Mouse (Mus musculus): ENCODE data around the gene Cadm2.

The Cadm2 gene

DNA sequence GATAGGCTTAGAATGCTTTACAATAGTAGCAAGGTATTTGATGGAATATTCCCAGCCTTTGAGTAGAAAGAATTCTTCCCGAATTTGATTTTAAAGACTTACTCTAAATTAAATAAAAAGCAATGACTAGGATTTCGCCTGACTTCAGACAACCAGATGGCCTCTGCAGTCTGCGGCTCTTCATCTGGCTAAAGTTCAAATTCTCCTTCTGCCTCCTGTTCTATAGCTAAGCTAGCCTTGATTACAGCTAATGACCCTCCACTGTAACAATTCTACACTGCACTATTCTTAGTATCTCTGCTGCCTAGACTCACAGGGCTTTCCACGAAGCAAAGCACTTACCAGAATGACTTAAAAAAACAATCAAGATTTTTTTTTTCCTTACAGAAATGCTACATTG lies 495.9 kb downstream of the Cadm2 start:
- no peak for DNase-seq (ENCODE audit: low spot score)

DNA sequence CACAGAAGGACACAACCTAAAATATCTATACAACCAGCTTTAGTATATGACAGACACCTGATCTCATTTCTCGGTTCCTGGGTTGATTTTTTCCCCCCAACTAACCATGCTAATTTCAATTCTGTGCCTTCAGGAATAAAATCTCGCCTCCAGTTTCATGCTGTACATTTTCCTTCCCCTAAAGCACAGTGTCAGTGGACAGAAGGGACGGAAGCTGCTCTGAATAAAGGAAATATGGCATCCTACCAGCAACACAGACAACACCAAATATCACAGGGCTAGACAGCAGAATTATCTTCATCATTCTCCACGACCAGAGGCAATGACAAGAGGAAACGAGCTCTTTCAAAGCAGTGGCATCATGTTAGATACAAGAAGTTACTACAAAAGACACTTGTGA lies 498.2 kb downstream of the Cadm2 start:
- DNase-seq (ENCODE audit: low spot score) = no peak

DNA sequence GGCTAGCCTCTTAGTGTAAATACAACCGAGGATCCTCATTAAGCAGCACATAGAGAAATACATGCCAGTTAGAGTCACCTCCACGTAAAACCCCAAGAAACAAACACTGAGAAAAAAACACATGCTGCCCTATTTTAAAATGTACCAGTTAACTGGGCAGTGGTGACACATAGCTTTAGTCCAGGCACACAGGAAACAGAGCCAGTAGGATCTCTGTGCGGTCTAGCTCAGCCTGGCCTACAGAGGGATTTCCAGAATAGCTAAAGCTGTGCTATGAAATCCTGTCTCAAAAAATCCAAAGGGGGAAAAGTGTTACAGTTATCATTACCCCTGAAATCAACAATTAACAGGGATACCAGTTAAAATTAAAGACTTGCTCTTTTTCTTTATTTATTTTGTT lies 498.9 kb downstream of the Cadm2 start:
- no peak for DNase-seq (ENCODE audit: low spot score)

DNA sequence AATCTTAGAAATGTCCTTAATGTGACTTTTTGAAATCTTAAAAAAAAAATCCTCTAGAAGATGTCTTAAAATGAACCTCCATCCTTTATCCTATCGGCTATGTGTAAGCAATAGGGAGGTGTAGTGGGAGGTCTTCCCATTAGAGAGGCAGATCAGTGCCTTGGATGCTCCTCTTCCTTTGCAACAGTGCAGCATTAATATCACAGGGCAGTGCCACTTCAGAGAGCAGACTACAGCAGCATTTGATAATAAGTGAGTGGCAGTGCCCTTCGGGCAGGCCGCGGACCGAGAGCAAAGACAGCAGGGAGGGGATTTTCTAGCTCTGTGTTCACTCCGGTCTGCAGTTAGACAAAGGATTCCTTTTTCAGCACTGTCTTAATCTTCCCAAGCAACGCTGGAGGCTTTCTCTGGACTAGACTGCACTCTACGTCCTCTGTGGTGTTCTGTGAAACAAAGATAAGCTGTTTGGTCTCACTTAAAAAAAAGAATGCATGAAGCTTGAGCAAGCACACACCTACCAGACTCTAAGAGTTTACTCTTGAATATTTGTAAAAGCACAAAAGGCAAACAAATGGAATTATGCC lies 514.1 kb downstream of the Cadm2 start:
- DNase-seq (ENCODE audit: low spot score) = no peak

DNA sequence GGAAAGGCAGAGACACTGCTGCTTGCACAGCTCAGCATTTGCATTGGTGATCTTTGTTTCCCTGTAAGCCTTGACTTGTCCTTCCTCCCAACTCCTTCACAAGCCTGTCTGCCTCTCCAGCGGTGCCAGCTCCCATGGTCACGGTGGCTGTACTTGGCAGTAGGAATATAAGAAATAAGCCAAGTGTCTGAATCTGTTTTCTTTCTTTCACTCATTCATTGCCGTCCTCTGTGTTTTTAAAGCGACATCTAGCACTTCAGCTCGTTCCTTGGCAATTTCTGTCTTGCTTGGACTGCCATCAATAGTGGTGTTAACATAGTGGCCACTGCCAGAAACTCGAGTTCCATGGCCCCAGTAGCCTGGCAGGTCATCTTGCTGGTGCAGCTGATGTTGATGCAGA lies 524.0 kb downstream of the Cadm2 start:
- no peak for DNase-seq (ENCODE audit: low spot score)

DNA sequence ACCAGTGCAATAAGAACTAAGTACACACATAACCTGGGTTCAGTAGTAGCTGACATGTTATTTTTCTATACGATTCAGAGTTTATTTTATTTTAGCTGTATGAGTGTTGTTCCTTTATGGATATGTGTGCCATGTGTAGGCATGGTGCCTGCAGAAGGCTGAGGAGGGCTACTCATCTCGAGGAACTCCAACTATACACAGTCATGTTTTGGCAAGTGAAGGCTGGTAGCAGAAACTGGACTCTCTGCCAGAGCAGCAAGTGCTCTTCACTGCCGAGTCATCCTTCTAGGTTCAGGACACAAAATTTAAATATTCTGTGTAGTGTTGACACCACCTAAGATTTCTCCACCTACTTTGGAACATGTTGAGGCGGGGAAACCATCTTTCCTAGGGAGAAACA lies 524.8 kb downstream of the Cadm2 start:
- no peak for DNase-seq (ENCODE audit: low spot score)

DNA sequence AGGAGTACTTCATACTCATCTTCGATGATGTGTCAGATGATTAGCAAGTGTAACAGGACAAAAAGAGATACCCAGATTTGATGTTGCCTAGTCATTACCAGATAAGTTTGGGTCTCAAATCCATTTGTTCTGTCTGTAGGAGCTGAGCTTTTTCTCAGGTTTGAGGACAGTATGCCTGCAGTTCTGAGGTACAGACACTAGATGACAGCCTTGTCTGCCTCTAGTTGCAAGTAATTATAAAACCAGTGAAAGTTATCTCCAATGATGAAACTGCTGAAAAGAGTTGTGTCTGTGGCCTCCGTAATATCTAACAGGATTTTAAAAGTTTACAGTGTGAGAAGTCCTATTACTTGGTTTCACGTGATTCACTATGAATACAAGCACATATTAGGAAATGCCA lies 531.0 kb downstream of the Cadm2 start:
- DNase-seq (ENCODE audit: low spot score) = no peak

DNA sequence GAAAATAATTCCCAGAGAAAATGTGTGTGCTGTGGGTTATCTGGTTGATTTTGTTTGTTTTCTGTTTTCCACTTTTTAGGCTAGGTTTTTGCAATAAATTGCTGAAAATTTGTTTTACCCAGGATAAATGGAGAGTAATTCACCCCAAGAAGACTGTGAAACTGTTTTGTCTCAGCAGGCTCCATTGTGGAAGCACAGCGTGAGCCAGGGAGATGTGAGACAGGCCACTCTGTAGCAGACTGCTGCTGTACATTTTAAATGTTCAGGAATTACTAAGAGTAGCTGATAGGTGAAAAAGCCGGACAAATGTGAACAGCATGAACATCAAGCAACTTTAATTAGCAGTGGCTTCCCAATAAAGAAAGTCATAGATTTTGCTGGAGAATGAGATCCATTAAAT lies 541.4 kb downstream of the Cadm2 start:
- no peak for DNase-seq (ENCODE audit: low spot score)

DNA sequence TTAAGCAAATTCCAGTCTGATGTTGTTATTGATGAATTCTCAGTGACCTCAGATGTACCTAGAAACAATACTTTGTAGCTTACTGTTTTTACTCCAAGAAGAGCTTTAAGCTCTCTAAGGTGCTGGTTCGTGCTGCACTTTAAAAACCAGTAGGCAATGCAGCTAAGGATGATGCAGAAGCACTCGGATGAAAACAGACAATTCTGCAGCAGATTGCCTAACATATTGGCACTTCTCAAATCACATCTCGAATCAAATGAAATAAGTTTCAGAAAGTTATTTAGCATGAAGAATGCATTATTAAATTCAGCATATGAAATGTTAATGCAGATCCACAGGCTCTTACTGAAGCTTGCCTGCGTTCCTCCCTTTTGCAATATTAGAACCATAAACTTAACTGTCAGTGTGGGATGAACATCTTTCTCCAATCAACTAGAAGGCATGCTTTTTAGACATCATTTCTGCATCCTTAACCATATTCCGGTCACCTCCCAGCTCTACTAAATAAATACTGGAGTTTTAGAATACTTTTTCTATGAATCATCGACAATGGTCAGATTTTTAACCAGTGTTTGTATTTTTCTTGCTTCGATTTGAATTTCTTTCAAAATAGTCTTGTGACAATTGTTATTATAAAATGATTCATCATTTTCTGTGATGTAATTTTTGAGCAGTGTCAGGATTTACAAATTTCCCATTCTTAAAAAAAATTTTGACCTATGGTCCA lies 544.4 kb downstream of the Cadm2 start:
- DNase-seq (ENCODE audit: low spot score) = no peak

DNA sequence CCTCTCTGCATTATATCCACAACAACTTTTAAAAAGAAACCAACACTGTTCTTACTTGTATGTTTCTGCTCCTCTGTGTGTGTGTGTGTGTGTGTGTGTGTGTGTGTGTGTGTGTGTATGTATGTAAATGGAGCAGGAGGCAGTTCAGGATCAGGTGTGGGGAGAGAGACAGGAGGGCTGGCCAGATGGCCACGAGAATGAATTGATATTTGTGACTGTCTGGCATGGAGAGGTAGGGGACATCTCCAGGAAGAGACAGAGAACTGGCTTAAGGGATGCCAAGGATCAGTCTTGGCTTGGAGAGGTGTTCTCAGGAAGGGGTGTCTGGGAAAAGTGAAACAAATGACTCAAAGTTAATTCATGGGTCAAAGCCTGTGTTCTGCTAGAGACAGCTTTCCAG lies 552.2 kb downstream of the Cadm2 start:
- DNase-seq (ENCODE audit: low spot score) = no peak

DNA sequence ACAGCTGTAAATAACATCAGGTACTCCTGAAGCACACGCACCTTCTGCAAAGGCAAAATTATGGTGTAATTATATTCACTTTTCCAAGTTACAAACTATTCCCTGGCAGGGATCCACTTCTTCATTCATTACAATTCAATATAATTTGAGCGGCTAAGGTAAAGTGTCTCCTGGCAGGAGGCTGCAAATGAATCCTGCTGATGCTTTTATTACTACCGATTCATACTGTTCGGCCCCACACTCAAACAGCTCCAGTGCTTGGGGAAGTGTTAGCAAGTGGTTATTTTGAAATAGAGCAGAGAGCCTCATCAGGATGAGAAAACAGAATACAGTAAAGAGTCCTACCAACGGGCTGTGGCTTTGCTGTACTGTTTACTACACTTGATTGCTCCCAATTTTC lies 589.8 kb downstream of the Cadm2 start:
- no peak for DNase-seq (ENCODE audit: low spot score)

DNA sequence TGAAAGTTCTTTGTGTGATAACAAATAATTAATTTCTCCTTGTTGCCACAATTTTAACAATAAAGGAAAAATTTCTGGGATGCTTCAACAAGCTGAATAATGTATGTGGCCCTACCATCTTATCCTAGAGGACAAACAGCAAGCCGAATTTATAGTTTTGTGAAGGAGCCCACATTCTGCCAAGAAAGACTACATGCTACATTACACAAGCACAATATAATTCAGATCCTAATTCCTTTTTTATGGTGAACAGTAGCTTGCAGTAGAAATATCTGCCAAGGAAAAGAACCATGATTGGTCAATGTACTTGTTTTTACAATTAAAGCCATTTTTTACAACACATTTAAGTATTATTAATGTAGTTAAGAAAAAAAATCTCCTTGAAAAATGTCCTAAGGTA lies 600.9 kb downstream of the Cadm2 start:
- no peak for DNase-seq (ENCODE audit: low spot score)

DNA sequence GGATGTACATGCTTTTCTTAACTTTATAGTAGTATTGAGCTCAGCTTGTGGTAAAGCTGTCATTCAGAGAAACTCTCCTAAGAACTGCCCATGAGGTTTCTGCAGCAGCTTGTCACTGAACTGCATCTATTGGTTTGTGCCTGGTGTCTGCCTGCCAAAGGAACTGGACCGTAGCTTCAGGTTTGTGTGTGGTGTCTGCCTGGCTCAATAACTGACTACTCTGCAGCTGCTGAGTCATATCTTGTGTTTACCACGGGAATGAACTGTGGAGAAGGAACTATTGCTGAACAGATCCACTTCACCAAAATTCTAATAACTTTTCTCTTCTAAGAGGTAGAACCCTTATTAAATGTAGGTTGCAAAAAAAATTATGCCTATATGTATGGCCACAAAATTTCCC lies 603.0 kb downstream of the Cadm2 start:
- no peak for DNase-seq (ENCODE audit: low spot score)

DNA sequence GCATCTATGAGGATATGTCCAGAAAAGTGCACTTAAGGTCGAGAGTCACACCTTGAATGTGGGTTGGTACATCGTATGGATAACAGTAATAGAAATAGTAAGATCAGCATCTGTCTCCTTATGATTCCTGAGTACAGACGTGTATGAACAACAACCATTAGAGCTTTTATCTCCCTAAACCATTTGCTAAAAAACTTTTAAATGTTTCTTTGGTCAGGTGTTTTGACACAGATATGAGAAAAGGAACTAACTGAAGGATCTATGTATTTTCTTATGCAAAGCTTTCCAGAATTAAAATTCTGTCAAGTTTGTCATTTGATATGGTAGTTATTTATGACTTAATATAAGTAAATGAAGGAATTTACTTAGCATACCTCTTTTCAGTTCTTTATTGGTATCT lies 617.5 kb downstream of the Cadm2 start:
- no peak for DNase-seq (ENCODE audit: low spot score)

DNA sequence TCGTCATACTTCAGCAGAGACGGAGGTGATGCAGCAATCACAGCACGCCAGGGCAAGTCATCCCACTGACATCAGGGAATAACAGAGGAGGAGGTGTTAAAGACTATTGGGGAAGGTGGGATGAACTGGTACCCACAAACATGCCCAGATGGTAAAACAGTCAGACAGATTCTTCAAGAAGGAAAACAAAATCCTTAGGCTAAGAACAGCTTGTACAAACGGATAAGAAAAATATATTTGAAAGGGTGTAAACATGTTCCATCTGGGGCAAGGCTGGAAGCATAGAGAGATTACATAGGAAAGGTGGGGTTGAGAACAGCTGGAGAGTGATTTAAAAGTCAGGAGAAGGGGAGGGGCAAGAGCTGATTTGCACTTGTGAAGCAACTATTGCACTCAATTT lies 619.0 kb downstream of the Cadm2 start:
- no peak for DNase-seq (ENCODE audit: low spot score)

DNA sequence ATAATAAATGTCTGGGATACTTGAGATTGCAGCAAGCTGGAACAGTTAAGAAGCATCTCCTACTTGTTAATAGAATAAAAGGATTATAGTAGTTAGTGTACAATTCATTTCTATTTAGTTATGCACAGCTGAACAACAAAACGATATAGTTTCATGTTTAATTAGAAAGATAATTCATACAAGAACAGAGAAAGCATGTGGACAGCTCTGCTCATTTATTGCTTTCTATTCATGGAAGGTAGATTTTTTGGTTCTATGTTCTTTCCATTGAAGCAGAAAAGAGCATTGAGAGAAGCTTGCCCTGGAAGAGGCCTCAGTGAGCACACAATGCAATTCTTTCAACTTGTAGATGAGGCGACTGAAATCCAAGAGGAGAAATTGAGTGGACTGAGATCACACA lies 623.2 kb downstream of the Cadm2 start:
- no peak for DNase-seq (ENCODE audit: low spot score)

DNA sequence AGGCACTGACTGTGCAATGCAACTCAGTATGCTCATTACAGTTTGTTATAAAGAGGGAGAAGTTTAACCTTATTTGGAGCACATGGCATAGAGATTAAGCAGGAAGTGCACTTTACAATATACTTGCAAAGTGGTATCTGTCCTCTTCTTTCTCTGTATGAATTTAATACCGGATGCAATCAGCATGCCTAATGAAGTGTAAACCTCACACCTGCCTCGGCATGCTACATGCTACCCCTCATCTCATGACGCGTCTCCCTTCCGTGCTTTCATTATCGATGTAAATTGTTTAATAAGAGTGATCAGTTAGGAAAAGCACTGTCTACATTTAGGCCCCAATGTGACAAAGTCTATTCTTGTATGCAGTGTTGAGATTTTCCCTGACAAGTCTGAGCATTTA lies 633.0 kb downstream of the Cadm2 start:
- DNase-seq (ENCODE audit: low spot score) = no peak

DNA sequence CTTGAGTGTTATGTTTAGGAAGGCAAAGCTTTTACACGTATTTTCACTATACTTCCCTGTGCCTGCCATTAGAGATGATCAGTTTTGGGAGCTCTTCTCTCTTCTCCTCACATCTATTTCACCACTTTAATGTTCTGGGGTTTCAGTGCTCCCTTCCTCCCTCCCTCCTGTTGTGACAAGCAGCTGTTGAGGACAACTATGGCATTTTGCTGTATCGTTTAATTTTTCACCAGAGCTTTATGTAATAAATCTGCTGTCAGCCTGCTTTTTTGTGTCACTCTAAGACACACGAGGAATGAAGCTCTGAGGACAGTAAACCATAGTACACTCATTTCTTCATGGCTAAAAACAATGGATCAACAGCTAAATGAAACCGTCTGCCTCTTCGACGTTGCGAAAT lies 633.8 kb downstream of the Cadm2 start:
- DNase-seq (ENCODE audit: low spot score) = no peak

DNA sequence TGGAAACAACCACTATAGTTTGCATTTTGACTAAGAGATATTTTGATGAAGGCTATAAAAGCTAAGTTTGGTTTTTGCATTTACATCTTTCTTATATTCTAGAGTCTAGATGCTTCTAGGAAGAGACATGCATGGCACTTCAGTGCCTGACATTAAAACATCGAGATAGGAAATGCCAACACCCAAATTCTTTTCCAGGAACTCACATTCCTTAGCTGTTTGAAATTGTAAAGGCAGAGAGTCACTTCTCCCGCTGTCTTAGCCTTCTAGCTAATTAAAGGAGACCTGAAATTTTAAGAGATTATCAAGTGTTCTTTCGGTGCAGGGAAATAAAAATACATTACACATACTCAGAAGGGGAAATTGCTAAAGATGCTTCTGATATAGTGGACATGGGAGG lies 649.8 kb downstream of the Cadm2 start:
- no peak for DNase-seq (ENCODE audit: low spot score)

DNA sequence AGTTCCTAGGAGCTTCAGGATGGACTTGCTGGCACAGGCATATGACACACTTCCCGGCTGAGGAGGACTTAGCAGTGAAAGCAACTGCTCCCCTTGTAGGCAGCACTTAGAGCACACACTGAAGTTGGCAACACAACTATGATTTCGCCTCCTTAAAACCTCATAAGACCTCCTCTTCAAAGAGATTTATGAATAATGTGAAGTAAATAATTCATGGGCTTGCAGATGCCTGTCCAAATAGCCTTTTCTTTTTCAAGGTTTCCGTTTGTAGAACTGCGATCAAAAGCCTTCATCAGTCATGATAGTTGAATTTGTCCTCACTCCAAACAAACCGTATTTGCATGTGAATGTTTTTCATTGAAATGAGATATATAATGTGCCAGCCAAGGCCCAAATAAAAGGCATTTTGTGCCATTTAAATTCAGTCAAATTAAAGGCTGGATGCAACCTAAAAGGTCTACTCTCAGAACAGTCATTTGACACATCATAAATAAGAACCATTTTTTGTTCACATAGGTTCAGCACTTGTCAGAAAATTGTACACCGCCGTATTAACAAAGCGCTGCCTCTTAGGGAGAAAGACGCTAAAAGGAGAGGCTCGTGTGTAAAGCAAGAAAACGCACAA lies 651.1 kb downstream of the Cadm2 start:
- no peak for DNase-seq (ENCODE audit: low spot score)

DNA sequence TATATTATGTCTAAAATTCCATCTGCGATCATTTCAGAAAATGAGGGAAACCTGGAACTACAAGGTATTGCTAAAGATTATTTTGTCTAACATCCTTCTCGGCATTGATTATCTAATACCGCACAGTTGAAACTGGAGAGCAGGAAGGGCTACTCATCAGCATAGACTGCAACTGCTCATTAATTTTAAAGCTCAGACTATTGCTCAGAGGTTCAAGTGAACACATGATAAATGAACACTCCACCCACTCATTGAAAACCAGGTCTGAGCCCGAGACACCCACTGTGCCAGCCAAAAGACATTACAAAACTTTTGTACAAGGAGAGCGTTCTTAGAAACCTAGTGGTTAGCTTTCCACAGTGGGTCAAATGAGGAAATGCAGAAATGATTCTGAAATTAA lies 652.4 kb downstream of the Cadm2 start:
- DNase-seq (ENCODE audit: low spot score) = no peak

DNA sequence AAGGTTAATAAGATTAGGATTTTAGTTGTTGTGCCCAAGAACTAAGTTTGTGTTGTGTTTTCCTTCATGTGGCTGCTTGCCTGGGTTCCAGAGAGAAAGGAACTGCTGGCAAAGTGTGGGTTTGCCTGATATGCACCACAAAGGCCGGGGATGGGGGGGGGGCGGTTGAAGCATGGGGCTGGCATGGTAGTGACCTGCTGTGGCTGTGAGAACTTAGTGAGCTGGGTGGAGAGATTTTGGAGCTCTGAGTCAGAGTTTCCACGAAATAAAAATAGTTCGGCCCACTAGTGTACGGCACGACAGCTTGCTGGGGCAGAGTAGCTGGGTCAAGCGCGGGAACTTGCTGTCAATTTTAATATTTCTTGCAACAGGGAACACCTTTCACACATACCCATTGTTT lies 653.0 kb downstream of the Cadm2 start:
- no peak for DNase-seq (ENCODE audit: low spot score)

DNA sequence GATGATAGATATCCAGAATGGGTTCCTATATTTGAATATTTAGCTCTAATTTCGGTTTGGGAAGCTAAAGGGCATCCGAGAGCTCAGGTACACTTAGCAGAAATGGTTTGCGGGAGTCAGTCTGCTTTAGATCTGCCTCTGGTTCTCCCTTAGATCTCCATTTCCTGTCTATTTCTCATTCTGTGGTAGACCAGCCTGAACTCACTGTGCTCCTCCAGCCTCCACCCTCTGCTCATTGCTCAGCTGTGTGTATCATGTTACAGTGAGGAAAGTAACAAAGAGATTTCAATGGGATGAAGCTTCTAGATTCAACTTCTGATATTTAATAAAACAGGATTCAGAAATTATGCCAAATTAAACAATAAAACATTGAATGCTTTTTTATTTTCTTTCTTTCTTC lies 661.6 kb downstream of the Cadm2 start:
- DNase-seq (ENCODE audit: low spot score) = no peak

DNA sequence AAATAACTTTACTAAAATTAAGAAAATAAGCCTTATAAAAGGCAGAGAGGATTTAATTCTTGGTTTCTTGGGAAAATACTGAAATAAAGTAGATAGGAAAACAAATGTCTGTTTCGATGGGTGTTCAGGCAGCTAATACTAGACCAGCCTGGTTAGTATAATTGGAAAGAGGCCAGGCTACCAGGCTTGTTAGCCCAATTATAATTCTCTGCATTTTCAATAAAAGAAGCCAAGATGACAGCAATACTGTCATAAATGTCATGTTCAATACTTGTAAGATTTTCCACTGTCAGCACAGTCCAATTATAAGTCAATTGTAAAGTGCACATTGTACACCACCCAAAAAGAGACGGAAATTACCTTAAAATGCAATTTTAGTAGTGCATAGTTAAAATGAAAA lies 664.8 kb downstream of the Cadm2 start:
- no peak for DNase-seq (ENCODE audit: low spot score)
